Mouse (Mus musculus) embryonic facial prominence, embryonic 14.5 days (tissue): ENCODE measurements around the gene Tbxa2r. TPM values are rescaled to one million over a fixed set of nuclear protein-coding genes. Genes with fewer than 3 reads are reported as not detected.

Experiments used
- ATAC-seq: fragments of 200-750 bp; cut with Nextera tagmentation; 2 replicates; pipeline ENCODE4 v1.8.0; 2017; ENCODE audit warnings: low read depth, moderate number of reproducible peaks, moderate TSS enrichment
- DNase-seq: peaks from one replicate; pipeline ENCODE4 v3.0.0-alpha.2; 2015; ENCODE audit warnings: low spot score
- H3K27ac ChIP-seq: fragments of 300-500 bp; sonication (generic); replicated peaks from 2 replicates; pipeline ENCODE4 v1.5.1; 2014; ENCODE audit warnings: low read depth, mild to moderate bottlenecking, low read length, moderate library complexity
- H3K27me3 ChIP-seq: fragments of 300-500 bp; sonication (generic); replicated peaks from 2 replicates; pipeline ENCODE4 v1.6.1; 2014; ENCODE audit warnings: low read length; ENCODE audit not compliant: control insufficient read depth, insufficient read depth
- H3K36me3 ChIP-seq: fragments of 300-500 bp; sonication (generic); 2 replicates; pipeline ENCODE4 v1.6.1; 2014; ENCODE audit warnings: low read length, mixed read lengths; ENCODE audit not compliant: control insufficient read depth, insufficient read depth
- H3K4me1 ChIP-seq: fragments of 300-500 bp; sonication (generic); 2 replicates; pipeline ENCODE4 v1.6.1; 2014; ENCODE audit warnings: antibody characterized with exemption, low read length; ENCODE audit not compliant: control insufficient read depth, insufficient read depth
- H3K4me2 ChIP-seq: fragments of 300-500 bp; sonication (generic); 2 replicates; pipeline ENCODE4 v1.6.1; 2014; ENCODE audit warnings: low read depth, mild to moderate bottlenecking, low read length, moderate library complexity, mixed read lengths
- H3K4me3 ChIP-seq: fragments of 300-500 bp; sonication (generic); 2 replicates; pipeline ENCODE4 v1.5.1; 2014; ENCODE audit warnings: low read depth, mild to moderate bottlenecking, low read length
- H3K9ac ChIP-seq: fragments of 300-500 bp; sonication (generic); 2 replicates; pipeline ENCODE4 v1.6.1; 2014; ENCODE audit warnings: low read depth, mild to moderate bottlenecking, low read length, moderate library complexity, mixed read lengths
- H3K9me3 ChIP-seq: fragments of 300-500 bp; sonication (generic); 2 replicates; pipeline ENCODE4 v1.6.1; 2016; ENCODE audit warnings: low read length; ENCODE audit not compliant: control insufficient read depth
- WGBS: fragments of 180-500 bp; shearing (Covaris S2); extraction: QIAGEN DNeasy Blood & Tissue Kit; methylation state at CpG from one replicate; pipeline ENCODE4 v1.1.7; 2014; 5-methylcytosine and 5-hydroxymethylcytosine counted together
- polyA plus RNA-seq: library from polyadenylated mRNA; unstranded; fragments of >200 nt; fragmentation: Nextera tagmentation; extraction: Ambion mirVana; gene quantifications from 2 replicates; pipeline ENCODE4 v1.2.1, GENCODE M21; 2014

Gene Tbxa2r
- polyA plus RNA-seq, 1 experiment from 2014 or later, result 6.7 TPM

- H3K27ac ChIP-seq, result no peak overlapping the region
- WGBS, result 93% methylated on average over 13 of the region's 13 CpGs
- H3K4me1 ChIP-seq, result 0 out of 2 replicates have a peak, but pooled peaks cover 5% of the 10 kb centered on the region
- ATAC-seq (no peak), DNase-seq (no peak)
- H3K4me2 ChIP-seq, result no peak overlapping the region
- H3K9me3 ChIP-seq, result no peaks in the 10 kb centered on the region
- no peak overlapping the region for H3K9ac ChIP-seq
- no peak overlapping the region for H3K4me3 ChIP-seq
- H3K27me3 ChIP-seq, result no peaks in the 10 kb centered on the region
- H3K36me3 ChIP-seq, result peaks cover 90% of the 10 kb centered on the region
Observed at GRCm38 (mm10) chr10:81313581-81313980, 14.9 kb upstream of the Tbxa2r start.

- 78% methylated on average over 7 of the region's 7 CpGs for WGBS
- H3K4me3 ChIP-seq, result no peak overlapping the region
- no peak overlapping the region for H3K4me2 ChIP-seq
- no peaks in the 10 kb centered on the region for H3K27me3 ChIP-seq
- H3K36me3 ChIP-seq, result peaks cover 87% of the 10 kb centered on the region
- DNase-seq (no peak), ATAC-seq (no peak)
- H3K9ac ChIP-seq, result no peak overlapping the region
- H3K4me1 ChIP-seq, result 0 out of 2 replicates have a peak, but pooled peaks cover 5% of the 10 kb centered on the region
- no peak overlapping the region for H3K27ac ChIP-seq
- no peaks in the 10 kb centered on the region for H3K9me3 ChIP-seq
Observed at GRCm38 (mm10) chr10:81314201-81314600, 14.3 kb upstream of the Tbxa2r start.

DNA sequence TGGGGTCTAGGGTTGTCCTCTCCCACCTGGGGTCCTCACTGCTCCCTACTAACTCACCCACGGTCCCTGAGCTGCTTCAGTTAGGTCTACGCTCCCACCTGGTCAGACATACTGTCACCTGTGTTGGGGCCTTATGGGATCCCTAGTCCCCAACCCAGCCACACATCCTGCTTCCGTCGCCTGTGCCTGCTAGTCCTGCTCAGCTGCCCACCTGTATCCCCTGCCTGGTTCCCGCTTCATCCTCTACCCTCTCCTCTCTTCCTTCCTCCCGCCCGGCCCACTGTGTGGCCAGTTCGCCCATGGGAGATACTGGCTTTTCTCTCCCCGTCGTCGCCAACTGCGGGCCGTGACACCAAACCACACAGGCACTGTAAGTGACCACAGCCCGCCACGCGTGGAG, 12.9 kb upstream of the Tbxa2r start:
- H3K36me3 ChIP-seq, result peaks cover 73% of the 10 kb centered on the region
- no peak overlapping the region for H3K9ac ChIP-seq
- no peaks in the 10 kb centered on the region for H3K9me3 ChIP-seq
- WGBS, result 91% methylated on average over 16 of the region's 16 CpGs
- H3K27ac ChIP-seq, result no peak overlapping the region
- peaks cover 12% of the 10 kb centered on the region; the same call in 1 of the 2 replicates for H3K4me1 ChIP-seq
- ATAC-seq (no peak), DNase-seq (no peak)
- no peak overlapping the region for H3K4me3 ChIP-seq
- H3K27me3 ChIP-seq, result no peaks in the 10 kb centered on the region
- no peak overlapping the region for H3K4me2 ChIP-seq

DNA sequence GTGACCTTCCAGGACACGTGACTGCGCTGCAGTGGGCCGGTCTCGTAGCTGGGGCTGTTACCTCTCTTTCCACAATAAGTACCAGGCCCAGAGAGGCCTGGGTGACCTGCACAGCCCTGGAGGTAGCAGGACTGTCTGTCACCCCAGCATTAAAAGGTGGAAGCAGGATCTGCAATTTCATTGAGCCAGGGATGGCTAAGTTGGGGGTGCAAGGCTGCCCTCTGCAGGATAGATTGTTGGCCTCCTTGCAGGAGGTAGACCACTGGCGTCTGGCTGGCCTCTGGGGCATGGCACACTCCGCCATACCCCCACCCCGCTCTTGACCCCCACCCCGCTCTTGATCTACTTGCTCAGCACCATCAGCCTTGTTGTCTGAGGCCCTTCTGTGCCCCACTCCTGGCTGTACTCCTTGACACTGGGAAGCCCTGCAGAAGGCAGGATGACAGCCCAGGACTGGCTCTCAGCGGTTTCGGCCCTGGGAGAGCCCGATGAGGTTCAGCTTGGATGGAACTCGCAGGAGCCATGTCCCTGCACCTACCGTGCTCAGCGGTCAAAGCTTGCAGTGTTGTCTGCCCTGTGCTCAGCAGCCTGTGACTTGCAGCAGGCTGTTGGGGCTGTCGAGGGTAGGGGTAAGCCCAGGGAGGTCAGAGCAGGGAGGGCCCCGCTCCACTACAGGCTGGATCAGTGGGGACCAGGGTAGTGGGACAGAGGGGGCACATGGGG, 12.0 kb upstream of the Tbxa2r start:
- Histone ChIP-seq H3K27ac (peak overlapping the region; percentile 39), H3K36me3 (peaks cover 64% of the 10 kb centered on the region), H3K9me3 (no peaks in the 10 kb centered on the region), H3K4me2 (peak overlapping the region; percentile 56), H3K9ac (peak overlapping the region; percentile 47), H3K4me1 (peaks cover 12% of the 10 kb centered on the region; the same call in 1 of the 2 replicates), H3K27me3 (no peaks in the 10 kb centered on the region), H3K4me3 (peak overlapping the region; percentile 25)
- WGBS, result 43% methylated on average over 13 of the region's 16 CpGs
- ATAC-seq (no peak), DNase-seq (no peak)

DNA sequence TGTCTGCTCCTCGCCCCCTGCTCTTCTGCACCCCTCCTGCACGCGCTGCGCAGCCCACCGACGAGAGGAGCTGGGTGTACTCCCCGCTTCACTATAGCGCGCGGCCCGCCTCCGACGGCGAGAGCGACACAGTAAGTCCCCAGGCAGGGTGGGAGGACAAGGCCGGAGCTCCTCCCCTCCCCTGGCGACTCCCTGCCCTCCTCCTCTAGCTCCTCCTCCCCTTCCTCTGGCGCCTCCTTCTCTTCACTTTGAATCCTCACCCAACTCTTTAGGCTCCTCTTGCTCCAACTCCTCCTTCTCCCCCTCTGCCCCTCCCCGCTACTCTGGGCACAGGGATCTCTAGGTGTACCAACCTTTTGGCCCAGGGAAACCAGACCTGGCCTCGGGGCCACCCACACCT, 11.3 kb upstream of the Tbxa2r start:
- Histone ChIP-seq H3K4me2 (peak overlapping the region; percentile 56), H3K9ac (peak overlapping the region; percentile 47), H3K27me3 (no peaks in the 10 kb centered on the region), H3K4me3 (peak overlapping the region; percentile 25), H3K27ac (no peak overlapping the region), H3K4me1 (peaks cover 12% of the 10 kb centered on the region; the same call in 1 of the 2 replicates), H3K36me3 (peaks cover 58% of the 10 kb centered on the region), H3K9me3 (no peaks in the 10 kb centered on the region)
- 22% methylated on average over 17 of the region's 20 CpGs for WGBS
- DNase-seq, result peak; percentile 81
- ATAC-seq, result no peak

DNA sequence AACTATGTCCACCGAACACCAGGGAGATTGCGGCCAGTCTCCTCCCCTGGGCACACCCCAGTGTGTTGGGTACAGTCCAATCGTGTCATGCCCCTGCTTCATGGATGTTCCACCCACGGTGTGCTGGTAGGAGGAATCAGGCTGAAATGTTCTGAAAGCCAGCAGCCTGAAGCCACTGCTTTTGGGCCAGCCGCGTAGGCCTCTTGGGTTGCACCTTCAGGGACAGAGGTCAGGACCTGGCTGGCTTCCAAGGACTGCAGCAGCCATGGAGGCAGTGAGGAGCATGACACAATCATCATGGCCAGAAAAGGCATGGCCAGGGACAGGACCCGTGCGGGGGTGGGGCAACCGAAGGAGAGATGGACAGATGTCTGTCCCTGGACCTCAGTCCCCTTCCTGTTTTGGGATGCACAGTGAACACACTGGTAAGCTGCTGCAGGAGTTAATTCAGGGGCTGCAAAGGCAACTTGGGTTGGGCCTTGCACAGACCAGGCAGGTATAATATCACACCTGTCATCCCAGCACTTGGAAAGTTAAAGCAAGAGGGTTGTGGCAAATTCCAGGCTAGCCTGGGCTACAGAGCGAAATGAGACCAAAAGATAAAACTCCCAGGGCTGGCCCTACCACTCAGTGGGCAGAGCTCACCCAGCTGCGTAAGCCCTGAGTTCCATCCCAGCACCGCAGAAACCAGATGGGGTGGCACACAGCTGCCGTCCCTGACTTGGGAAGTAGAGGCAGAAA, 9.8 kb upstream of the Tbxa2r start:
- peaks cover 12% of the 10 kb centered on the region; the same call in 1 of the 2 replicates for H3K4me1 ChIP-seq
- 85% methylated on average over 13 of the region's 13 CpGs for WGBS

DNA sequence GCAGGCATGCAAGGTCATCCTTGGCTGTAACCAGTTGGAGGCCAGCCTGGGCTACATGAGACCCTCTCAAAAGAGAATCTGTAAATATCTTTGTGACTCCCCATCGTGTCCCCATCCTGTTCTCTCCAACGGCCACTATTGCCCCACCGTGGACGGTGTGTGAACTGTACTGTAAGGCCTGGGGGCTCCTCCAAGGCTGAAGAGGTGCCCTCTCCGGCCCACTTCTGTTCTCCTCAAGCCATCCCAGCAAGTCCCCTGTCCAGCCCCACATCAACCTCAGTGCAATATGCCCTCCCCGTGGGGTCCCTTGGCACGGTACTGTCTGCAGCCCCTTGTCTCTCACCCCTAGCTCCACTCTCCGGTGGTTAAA, 9.2 kb upstream of the Tbxa2r start:
- H3K4me2 ChIP-seq, result peak overlapping the region; percentile 72
- no peak for DNase-seq
- ATAC-seq, result no peak

More for the DNA sequence above, 9.8 kb upstream of the Tbxa2r start:
- Histone ChIP-seq H3K9ac (0 out of 2 replicates have a peak overlapping the region, but pooled peaks have one; percentile 34), H3K27ac (peak overlapping the region; percentile 93; the same call in 1 of the 2 replicates), H3K9me3 (no peaks in the 10 kb centered on the region), H3K4me3 (no peak overlapping the region; the same call in 1 of the 2 replicates), H3K36me3 (peaks cover 58% of the 10 kb centered on the region), H3K4me2 (peak overlapping the region; percentile 72), H3K27me3 (no peaks in the 10 kb centered on the region)
- no peak for DNase-seq
- no peak for ATAC-seq

GRCm38 (mm10) chr10:81319741-81320549, 8.6 kb upstream of the Tbxa2r start:
- no peaks in the 10 kb centered on the region for H3K9me3 ChIP-seq
- peak overlapping the region; percentile 93 for H3K27ac ChIP-seq
- peak overlapping the region; percentile 66 for H3K9ac ChIP-seq
- WGBS, result under 1% methylated on average over 38 of the region's 38 CpGs
- H3K27me3 ChIP-seq, result no peaks in the 10 kb centered on the region
- DNase-seq, result peak; percentile 99
- H3K4me3 ChIP-seq, result peak overlapping the region; percentile 97
- peaks cover 12% of the 10 kb centered on the region; the same call in 1 of the 2 replicates for H3K4me1 ChIP-seq
- ATAC-seq, result no peak
- H3K4me2 ChIP-seq, result peak overlapping the region; percentile 72
- H3K36me3 ChIP-seq, result peaks cover 58% of the 10 kb centered on the region

More for the DNA sequence above, 9.2 kb upstream of the Tbxa2r start:
- peak overlapping the region; percentile 66 for H3K9ac ChIP-seq
- peak overlapping the region; percentile 93 for H3K27ac ChIP-seq
- H3K36me3 ChIP-seq, result peaks cover 58% of the 10 kb centered on the region
- H3K4me1 ChIP-seq, result peaks cover 12% of the 10 kb centered on the region; the same call in 1 of the 2 replicates
- no peaks in the 10 kb centered on the region for H3K9me3 ChIP-seq
- 33% methylated on average over 8 of the region's 8 CpGs for WGBS
- H3K4me3 ChIP-seq, result peak overlapping the region; percentile 97
- no peaks in the 10 kb centered on the region for H3K27me3 ChIP-seq
